Mouse (Mus musculus): ENCODE results near the gene A2ml1.
A peak's percentile ranks its signal among the peaks of the same experiment; 100 is the strongest.

A2ml1 gene

DNA sequence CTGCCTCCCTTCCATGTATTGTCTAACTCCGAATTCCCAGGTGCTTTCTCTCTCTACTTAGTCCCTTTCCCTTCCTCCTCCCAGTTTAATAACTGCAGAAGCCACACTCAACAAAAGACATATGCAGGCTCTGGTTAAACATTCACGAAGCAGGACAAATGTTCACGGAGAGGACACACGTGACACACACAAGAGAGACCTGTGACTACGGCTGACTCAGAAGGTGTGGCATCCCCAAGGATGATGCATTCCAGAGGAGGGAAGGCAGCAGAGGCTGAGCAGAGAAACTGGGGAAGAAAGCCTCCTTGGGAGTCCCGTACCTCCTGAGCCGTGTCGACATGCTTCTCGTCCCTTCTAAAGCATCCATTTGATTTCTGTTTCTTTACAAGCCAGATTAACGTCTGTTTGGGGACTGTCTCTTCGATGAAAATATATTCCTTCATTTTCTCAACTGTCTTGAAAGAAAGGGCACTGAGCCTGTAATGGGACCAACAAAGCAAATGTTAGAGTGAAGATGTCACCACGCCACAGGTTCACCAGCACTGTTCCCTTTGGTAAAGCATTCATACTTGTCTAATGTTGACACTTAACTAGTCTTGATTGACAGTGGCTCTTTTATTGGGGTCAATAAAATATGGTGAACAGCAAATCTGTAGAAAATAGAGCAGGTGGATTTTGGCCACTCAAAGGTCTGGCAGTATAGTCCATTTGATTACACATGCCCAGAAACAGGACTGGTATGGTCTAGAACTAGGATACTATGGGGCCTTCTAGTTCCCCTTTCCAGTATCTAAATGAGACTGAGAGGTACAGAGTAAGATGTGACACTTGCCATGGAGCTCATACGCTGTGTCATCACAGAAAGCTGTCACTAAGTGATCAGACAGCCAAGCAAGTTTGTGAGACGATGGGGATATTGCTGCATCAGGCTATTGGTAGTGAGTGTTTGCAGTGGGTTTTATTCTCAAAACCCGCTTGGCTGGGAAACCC, 31.6 kb downstream of the A2ml1 start:
- no peak for DNase-seq (ENCODE audit: low read depth, low spot score)

DNA sequence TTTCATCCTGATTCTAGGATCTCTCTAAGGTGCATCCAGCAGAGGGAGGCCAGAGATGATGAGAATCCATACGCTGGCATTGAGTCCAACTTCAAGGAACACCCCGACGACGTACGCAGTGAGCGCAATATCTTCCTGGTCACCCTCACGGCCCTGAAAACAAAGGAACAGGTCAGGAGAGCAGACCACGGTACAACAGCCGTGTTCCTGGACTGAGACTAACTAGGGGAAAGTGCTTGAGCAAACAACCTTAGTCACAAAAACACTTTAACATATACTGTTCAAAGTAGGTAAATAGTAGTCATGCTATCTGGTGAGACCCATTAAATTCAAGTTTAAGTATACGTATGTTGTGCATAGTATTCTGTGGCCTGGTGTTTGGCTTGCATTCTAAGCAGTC, 32.9 kb downstream of the A2ml1 start:
- DNase-seq (ENCODE audit: low read depth, low spot score), result no peak

- no peak for DNase-seq (ENCODE audit: low read depth, low spot score)
These were observed 36.0 kb downstream of the A2ml1 start for GRCm38 (mm10) chr6:128545402-128545801.

GRCm38 (mm10) chr6:128543226-128543625, 38.2 kb downstream of the A2ml1 start:
- DNase-seq (ENCODE audit: low read depth, low spot score), result peak; percentile 56

GRCm38 (mm10) chr6:128535250-128535649, 46.2 kb downstream of the A2ml1 start:
- no peak for DNase-seq (ENCODE audit: low read depth, low spot score)

GRCm38 (mm10) chr6:128533296-128533695, 48.1 kb downstream of the A2ml1 start:
- DNase-seq (ENCODE audit: low read depth, low spot score), result no peak

DNA sequence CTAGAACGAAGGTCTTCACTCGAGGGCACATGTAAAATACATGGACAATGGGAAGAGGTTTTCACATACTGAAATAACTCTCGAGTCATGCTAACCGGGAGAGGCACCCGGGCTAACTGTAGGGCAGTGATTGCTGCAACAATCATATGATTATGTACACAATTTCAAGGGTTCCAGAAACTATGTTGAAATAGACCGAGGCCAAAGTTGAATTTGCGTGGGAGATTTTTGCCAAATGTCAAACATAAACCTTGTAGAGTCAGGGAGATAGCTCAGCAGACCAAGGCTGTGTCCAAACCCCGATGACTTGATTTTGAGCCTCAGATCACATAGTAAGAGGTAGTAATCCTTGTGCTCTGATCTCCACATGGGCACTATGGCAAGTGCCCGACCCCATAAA, 48.7 kb downstream of the A2ml1 start:
- no peak for DNase-seq (ENCODE audit: low read depth, low spot score)

- no peak for DNase-seq (ENCODE audit: low read depth, low spot score)
These were observed 52.9 kb downstream of the A2ml1 start for GRCm38 (mm10) chr6:128528491-128528890.

DNA sequence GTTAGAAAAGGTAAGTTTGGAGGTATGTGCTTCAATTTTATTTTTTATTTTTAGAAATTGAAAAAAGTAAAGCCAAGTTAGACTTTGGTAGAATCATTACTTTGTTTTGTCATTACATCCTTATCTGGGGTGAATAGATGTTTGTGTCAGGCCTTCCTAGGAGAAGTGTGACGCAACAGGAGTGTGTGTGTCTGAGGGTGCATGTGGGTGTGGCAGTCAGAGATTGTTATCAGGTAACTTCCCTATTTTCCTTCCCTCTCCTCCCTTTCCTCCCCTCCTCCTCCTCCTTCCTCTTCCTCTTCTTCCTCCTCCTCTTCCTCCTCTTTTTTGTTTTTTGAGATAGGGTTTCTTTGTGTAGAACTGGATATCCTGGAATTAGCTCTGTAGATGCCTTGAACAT, 54.3 kb downstream of the A2ml1 start:
- no peak for DNase-seq (ENCODE audit: low read depth, low spot score)

- no peak for DNase-seq (ENCODE audit: low read depth, low spot score)
These were observed 54.8 kb downstream of the A2ml1 start, which contains the start of gene Pzp for GRCm38 (mm10) chr6:128526601-128527000. TSS of gene Pzp (minus strand) at chr6:128526720.

- no peak for DNase-seq (ENCODE audit: low read depth, low spot score)
These were observed 55.6 kb downstream of the A2ml1 start for GRCm38 (mm10) chr6:128525801-128526200.

- DNase-seq (ENCODE audit: low read depth, low spot score), result no peak
These were observed 58.0 kb downstream of the A2ml1 start for GRCm38 (mm10) chr6:128523360-128523759.

DNA sequence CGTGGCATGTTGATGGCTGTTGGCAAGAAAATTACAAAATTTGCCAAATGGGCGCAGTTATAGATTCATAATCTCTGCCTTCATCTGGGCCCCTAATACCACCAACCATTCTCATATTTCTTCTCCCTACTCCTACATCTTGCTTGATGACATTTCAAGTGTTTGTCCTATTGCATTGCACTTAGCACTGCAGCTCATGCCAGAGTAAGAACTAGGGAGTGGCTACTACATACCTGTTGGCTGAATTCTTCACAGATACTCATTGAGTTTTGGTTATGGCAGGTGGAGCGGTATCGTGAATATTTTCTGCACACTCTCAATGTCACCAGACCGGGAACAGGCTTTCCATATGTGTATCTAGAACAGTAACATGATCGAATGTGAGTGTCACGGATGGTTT, 62.2 kb downstream of the A2ml1 start:
- DNase-seq (ENCODE audit: low read depth, low spot score), result no peak

- peak; percentile 51 for DNase-seq (ENCODE audit: low read depth, low spot score)
These were observed 75.7 kb downstream of the A2ml1 start for GRCm38 (mm10) chr6:128505676-128506236.

- no peak for DNase-seq (ENCODE audit: low read depth, low spot score)
These were observed 76.7 kb downstream of the A2ml1 start for GRCm38 (mm10) chr6:128504743-128505142.

DNA sequence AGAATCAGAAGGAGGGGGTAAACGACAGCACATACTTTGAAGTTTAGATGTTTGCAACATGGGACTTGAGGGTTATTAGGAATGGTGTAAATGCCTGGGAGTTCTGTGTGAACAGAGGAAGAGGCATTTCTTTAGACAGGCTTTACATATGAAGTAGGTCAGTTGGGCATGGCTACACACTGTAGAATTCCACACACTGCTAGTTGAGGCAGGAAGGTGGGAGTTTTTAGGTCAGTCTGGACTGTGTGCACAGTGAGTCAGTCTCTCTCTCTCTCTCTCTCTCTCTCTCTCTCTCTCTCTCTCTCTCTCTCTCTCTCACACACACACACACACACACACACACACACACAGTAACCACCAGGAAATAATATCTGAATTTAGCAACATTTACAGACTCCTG, 86.1 kb downstream of the A2ml1 start:
- peak; percentile 19 for DNase-seq (ENCODE audit: low read depth, low spot score)

- no peak for DNase-seq (ENCODE audit: low read depth, low spot score)
These were observed 86.6 kb downstream of the A2ml1 start for GRCm38 (mm10) chr6:128494646-128495331.

GRCm38 (mm10) chr6:128491916-128492315, 89.5 kb downstream of the A2ml1 start:
- peak; percentile 40 for DNase-seq (ENCODE audit: low read depth, low spot score)

- DNase-seq (ENCODE audit: low read depth, low spot score), result no peak
These were observed 91.3 kb downstream of the A2ml1 start for GRCm38 (mm10) chr6:128490141-128490540.
